Mouse (Mus musculus): ENCODE data around the gene Cdca7l.
"Not testable (repeated sequence)": the region's sequence is repeated elsewhere in the genome, so short reads cannot be mapped to it uniquely, and the experiment has no call there.

The Cdca7l gene

DNA sequence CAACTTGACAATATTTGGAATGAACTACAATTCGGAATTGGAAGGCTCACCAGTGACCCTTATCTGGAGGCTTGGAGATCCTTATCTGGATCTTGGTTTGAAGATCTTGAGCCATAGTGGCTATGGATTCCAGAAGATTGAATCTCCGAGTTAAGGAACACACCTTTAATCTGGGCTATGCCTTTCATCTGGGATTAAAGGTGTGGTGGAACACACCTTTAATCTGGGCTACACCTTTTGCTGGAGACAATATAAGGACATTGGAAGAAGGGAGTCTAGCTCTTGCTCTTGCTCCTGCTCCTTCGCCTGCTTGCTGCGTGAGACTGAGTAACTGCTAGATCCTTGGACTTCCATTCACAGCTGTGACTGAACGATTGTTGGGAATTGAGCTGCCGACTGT, at the start of gene Cdca7l:
Gene Cdca7l, plus strand, starts transcription at position 301 of the 400 bp plus-strand sequence.
- DNase-seq = not testable (repeated sequence)

DNA sequence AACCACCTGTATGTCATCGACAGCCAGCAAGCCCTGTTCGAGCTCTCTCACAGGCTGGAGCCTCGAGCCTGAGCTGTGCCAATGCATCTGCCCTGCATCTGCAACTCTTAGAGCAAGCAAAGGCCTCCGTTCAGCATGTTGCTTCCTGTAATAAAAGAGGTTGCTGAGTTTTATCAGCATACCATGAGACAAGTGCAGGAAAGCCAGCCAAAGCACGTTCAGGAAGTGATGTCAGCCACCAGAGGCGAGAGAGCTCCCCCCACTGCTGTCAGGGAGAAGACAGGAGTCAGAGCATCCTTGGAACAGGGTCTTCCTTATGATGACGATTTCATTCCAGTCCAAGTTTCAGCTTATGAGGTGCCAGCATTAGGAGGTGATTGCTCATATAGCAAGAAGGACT, 48.1 kb upstream of the Cdca7l start:
- DNase-seq = peak; percentile 41

DNA sequence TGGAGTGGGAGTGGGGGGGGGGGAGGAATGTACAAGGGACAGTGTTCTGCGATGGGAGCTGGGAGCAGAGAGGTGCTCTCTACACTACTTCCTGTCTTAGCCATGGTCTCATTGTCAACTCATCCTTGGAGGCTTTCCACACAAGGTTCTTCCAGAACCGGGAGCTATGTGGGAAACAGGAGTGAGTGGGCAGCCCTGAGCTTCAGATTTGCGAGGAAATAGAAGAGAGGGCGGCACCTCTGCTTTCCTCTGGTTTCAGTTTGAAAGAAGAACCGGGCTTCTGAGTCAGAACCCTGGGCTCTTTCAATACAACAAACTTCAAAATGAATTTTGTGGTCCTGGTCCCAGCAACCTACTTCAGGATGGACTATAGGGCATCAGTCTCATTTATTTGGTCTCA, 43.7 kb upstream of the Cdca7l start:
- no peak for DNase-seq

DNA sequence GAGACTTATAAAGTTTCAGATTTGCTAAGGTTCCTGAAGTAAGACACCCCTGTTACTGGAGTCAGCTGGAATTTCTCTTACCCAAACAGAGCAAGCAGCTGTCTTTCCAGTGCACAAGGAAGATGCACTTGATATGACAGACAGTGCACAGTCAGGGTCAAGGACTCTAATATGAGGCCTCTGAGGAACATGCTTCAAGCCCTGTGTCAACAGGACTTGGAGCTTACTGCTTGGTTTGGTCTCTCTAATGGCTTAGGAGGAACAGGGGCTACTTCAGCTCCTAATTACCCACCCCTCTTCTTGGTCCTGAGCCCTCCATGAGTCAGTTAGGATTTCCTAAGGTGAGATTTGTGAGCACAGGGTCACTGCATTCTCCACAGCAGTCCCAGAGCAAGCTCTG, 43.2 kb upstream of the Cdca7l start:
- no peak for DNase-seq

DNA sequence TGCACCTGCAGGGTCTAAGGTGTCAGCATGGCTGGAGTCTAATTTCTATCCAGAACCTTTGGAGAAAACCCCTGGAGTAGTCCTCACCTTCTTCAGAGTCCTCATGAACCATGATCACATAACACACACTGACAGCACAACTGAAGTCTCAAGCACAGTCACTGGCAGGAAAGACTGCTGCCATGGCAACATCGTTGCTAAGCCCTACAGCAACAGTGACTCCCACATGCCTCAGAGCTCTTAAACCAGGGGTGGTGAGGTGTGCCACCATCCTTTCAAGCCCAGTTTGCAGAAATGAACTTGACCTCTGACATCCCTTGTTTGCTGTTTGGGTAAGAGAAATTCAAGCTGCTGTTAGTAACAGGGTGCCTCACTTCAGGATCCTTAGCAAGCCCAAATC, 42.4 kb upstream of the Cdca7l start:
- DNase-seq = no peak

DNA sequence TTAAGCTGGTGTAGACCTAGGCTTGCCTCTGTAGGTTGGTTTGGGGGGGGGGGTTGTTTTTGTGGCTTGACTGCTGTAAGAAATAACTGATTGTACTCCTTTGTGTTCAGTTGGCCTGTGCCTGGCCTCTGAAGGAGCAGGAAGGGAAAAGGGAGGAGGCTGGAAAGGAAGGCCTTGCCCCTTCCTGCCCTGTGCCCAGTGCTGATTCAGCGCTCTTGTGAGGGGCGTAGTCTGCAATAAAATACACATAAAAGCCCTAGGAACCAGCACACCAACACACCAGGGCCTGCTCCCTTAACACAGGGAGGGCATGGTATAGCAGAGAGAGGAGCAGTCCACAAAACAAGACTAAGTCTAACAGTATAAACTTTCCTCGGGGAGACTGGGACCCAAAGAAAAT, 40.8 kb upstream of the Cdca7l start:
- DNase-seq = peak; percentile 45

DNA sequence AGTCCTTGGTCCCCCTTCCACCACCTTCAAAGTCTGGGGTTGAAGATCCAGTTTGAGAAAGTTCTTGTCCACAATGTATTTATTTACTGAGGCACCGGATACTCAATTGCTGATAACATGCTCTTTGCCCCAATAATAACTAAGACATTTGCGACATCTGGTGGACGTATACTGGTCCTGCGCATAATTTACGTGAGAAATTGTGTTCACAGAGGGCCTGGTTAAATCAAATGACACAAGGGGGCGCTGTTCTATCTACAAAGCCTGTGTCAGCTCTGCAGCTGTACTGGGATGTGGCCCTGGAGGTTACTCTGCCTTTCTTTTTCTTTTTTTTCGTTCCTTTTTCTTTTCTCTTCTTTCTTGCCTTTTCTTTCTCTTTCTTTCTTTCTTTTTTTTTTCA, 39.2 kb upstream of the Cdca7l start:
- peak; percentile 81 for DNase-seq

DNA sequence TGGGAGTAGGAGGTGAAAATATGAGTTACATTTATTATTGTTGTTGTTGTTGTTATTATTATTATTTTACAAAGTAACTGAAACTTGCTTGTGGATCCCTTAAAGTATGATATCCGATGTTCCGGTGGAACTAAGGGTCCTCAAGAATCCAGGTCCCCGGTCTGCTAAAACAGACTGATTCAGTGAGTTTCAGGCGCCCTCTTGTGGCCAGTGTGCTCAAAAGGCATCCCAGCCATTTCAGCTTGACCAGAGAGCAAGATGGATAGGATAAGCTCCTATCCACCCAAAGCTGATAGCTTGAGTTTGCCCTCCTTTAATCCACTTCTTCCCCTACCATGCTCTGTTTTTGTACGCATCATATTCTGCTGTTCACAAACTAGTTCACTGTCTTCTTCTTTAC, 35.0 kb upstream of the Cdca7l start:
- peak; percentile 85 for DNase-seq

DNA sequence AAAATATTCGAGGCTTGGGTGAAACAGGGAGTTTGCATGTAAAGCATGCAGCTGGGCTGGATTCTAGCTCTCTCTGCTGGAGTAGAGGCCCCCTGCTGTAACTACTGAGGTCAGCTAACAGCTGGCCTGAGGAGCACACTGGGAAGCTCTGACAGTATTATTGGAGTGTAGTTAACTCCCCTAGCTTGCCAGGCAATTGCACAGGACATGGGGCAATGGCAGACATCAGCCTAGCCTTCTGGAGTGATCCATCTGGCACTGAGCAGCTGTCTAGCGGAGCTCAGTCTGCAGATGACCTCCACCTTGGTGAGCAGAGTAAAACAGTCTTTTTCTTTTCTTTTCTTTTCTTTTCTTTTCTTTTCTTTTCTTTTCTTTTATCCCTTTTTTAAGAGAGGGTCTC, 33.9 kb upstream of the Cdca7l start:
- no peak for DNase-seq

DNA sequence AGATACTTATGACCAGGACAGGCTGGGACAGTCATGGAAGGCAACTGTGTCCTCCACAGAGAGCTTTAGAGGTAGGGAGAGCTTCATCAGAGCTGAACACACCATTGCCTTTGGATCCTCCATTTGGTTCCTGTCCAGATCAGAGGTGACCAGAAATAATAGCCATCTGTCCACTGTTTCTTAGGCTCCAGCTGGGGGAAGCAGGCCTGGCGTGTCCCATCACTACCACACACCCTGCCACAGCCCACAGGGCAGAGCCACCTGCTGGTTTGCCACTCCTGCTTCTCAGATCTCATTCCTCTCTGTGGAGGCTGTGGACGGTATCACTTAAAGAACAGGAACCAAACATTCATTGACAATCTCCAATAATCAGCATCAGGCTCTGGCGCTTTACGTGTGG, 32.9 kb upstream of the Cdca7l start:
- no peak for DNase-seq

DNA sequence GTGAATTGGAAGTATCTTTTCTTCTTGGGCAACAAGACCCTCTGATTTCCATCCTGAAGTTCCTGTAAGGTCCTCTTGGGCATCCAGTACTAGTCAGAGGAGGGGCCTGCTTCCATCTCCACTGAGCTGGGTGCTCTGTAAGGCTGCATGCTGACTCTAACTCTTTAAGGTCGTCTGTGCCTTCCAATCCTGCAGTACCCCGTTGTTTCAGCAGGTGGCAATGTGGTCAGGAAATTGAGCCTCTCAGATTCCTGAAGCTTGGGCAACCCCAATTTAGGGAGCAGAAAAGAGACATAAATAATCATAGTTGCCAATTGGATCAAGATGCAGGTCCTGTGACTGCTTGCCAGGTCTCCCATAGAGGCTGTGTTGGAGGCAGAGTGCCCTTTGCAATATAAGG, 31.5 kb upstream of the Cdca7l start:
- peak; percentile 78 for DNase-seq

DNA sequence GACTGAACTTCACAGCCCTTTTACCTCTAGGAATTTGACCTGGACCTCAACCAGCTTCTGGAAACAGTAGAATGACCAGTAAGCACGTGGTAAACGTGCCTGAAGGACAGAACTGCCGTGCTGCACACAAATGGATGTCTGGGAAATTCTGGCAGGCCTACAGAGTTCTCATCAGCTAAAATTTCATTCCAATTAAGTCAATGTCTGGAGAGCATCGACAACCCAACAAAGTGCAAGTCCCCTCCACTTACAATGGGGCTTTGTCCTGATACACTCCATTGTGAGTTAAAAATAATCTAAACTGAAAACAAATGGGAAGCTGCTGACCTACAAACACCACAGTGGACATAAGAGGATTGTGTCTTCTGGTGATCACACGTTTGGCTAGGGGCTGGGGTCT, 27.2 kb upstream of the Cdca7l start:
- DNase-seq = no peak

DNA sequence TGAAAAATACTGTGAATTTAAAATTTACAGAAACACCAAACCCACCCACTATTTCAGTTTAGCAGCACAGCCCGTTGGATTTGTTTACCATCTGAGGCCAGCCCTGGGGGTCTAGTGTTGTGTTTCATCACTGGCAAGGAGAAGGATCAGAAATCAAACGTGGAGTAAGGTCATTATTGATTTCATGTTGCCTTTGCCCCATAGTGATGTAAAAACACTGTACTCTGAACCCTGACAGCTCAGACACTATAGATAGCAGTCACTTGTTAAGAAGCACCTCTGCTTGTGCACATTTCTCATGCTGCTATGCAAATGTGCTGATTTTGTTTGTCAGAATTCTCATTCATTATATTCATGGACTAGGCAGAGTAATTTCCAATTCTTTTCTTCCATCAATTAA, 22.7 kb upstream of the Cdca7l start:
- no peak for DNase-seq

DNA sequence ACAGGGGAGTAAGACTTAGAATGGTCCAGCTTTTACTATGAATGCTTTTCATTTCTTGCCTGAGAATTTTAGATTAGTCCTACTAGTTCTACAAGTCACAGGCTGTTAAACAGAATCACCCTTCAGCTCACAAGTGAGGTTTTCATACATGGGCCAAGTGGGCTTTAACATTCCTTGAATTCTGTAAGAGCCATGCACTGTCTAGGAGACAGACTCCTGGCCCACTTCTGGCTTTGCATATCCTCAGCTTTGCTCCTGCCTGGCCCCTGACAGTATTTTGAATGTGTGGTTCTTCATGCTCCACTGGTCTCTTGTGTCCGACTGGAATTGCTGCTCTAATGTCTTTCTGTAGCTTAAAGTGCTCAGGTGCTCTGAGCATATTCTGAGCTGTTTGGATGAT, 20.7 kb upstream of the Cdca7l start:
- no peak for DNase-seq

DNA sequence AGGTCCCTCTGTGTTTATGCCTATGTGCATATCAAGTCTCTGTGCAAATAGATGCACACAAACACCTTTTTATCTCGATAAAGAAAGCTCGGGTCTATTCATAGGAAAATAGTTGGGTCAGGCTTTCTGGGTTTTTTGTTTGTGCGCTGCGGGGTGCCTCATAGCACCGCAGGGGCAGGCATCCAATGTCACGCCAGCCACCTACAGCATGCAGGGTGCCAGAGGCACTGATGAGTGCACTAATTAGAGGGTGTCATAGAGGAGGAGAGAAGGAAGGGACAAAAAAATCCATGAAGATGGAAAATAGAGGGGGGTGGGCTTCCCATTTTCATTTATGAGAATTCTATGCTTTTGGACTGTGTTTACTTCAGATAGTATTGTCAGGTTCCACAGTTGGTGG, 17.5 kb upstream of the Cdca7l start:
- no peak for DNase-seq

DNA sequence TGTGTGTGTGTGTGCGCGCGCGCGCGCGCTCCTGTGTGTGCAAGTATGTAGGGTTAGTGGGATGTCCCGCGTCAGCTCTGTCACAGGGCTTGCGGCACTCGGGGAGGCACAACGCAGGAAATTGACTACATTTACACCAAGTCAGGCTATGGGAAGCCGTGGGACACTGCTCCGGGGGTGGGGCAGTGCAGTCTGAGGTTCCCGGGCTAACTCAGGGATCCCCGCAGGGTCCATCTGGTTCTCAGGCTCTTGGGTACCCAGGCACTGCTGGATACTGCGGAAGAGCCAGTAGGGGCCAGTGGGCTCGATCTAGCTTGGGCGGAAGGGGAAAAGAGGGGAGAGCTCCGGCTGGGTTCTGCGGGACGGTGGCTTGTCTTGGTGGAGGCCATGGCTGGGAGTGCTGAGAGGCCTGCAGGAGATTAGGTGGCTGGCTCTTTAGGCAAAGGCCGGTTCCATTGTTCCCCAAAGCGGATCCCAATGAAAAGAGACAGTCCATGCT, 15.5 kb upstream of the Cdca7l start:
- no peak for DNase-seq

DNA sequence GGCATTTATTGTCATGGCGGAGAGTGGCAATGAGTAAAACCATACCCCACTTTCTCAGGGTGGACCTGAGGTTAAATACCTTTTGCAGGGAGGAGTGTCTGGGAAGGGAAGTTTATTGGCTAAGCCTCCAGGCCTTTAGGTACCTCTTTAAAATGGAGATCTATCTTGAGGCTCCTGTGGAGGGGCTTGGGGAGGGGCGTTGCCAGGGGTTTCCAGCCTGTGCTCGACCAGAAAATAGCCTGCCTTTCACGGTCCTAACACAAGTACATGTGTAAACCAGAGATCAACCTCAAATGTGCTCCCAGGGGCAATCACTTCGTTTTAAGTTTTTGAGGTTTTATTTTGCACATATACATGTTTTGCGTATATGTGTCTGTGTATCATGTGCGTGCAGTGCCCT, 15.1 kb upstream of the Cdca7l start:
- no peak for DNase-seq

DNA sequence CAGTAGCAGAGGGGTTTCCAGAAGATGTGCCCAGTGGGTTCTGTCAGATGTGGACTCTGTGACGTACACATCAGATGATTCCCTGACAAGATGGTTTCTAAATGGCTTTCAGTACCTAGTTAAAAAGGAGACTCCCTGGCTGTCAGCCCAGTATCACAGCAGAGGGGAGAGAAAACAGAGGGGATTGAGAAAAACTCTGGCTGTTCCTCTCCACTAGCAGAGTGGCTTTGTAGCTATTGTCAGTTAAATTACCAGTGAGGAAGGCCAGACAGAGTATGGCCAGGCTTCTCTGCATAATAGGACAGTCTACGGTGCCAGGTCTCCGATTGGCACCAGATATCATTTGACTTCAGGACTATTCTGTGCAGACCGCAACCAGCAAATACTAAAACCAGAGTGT, 8.8 kb upstream of the Cdca7l start:
- no peak for DNase-seq

DNA sequence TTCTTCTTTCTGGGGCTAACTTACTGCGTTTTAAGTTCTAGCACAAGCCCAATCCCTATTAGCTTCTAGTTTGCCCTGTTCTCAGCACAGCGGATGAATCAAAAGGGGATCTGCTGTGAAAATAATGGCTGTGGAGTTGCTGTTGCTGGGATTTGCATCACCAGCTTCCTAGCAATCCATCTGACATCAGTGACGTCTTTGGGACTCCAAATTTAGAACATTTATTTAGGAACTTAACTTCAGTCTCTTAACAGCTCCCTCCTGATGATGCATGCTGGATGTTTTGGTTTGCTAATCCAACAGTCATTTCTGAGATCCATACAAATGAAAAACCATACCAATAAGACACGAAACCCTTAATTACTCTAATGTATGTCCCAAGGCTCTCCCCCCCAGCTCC, 1.5 kb downstream of the Cdca7l start:
- no peak for DNase-seq

DNA sequence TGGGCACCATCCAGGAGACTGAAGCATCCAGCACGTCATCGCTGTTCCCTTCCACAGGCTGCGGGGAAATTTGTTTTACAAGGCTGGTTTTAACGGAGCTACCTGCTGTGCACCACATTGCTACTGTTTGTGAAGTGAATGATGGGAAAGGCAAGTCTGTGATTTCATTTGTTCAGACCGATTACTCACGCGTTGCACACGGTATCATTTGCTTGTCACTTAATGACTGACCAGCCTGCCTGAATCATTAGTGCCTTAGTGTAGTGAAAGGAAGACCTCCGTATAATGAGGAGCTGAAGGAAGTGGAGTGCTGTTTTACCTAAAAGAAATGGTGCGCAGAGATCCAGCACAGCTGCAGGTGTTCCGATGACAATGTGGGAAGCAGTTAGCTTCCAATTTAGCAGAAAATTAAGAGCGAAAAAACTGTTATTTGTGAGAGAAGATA, 1.9 kb downstream of the Cdca7l start:
- DNase-seq = no peak

DNA sequence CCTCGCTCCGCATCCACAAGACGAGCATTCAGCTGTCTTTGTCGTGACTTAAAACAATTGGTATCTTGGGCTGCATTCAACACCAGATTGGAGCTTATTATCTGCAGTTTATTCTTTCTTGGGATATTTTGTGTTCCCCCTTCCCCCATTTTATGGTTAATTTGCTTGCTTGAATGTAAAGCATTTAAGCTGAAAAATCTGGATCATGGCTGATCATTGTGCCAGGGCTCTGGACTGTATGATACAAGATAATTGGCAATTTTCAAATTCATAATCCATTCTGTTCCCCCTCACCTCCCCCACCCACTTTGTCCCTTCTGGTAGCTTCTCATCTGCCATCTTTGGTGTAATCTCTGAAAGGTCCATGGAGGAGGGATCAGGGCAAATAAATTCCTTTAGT, 2.4 kb downstream of the Cdca7l start:
- DNase-seq = no peak

DNA sequence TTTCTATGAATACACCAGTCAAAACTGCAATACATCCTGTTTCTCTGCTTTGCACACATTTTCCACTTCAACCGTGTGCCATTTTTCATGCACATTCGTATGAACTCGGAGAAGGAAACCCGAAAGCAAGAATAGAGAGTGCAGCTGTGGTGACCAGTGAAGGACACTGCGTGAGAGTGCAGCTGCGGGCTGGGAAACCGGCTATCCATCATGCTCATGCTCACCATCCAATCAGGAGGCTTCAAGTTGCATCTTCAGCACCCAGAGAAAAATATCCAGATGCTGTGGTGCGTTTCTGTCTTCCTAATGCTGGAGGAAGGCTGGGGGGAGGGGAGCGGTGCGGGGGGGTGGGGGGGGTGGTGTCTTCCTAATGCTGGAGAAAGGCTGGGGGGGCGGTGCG, 3.5 kb downstream of the Cdca7l start:
- no peak for DNase-seq

DNA sequence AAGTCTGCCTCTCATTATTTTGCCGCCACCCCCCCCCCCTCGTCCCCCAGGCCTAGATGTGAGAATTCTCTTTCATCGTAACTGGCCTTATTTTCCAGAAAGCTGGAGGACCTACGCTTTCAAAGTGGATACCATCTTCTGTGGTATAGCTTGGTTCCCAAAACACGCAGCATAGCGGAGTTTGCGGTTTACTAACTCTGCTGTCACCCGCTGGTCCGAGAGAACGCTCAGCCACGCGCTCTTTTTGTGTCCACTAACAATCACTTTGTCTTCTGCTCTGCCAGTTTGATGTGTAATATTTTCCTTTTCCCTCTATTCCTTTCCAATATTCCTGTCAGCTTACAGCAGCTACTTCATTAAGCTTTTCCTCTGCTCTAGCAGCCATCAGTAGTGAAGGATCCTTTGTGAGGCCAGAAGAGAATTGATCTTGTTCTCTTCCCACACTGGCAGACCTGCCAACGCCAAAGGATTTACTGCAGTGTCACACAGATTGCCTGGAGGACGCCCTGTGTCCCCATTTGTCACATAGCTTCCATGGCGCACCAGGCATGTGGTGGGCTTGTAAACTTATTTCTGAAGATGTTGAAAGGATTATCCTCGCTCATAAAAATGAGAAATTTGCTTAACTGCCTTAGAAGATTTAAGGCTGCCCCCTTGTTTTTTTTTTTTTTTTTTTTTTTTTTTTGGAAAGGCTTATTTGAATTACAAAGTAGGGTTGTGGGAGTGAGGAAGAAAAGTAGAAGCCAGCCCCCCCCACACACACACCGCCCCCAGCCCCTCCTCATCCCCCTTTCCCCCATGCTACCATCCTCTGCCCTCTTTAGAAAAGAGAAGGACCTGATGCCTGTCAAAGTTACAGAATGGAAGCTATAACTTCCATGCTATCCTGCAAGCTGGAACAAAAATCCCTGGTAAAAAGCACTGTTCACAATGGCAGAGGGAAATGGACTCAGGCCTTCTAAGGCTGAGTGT, 4.6 kb downstream of the Cdca7l start:
- DNase-seq = no peak

DNA sequence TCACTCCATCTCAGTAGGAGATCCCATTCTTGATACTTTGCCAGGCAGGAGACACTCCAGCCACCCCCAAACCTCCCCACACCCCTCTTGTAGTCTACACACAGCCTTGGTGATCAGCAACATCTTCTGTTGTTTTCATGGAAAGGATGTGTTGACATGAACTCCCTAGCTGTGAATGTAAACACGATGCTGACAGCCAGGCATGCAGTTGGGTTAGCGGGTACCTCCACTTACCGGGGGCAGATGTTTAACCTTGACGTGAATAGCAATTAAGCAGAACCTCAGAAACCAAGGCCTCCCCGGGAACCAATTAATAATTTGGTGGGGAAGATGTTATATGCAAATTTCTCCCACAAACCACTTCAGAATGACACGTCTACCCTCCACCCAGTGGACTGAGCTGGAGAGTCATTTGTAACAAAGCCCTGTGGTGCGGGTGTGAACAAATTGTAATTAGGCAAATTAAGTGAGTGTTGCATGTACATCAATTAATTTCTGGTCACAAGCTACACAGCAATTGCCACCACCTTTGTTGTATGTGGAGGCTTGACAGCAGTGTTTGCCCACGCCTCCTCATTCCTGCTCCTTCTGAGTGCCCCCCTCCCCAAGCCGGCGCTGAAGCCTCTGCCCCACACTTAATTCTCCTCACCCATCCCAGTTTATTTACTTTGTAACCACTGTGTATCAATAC, 5.4 kb downstream of the Cdca7l start:
- DNase-seq = no peak
